Mouse (Mus musculus) left cerebral cortex, adult 11 months (tissue): Measurements from ENCODE around the gene Olfr1359.
A peak's percentile ranks its signal among the peaks of the same experiment; 100 is the strongest.
"Not testable (repeated sequence)": the region's sequence is repeated elsewhere in the genome, so short reads cannot be mapped to it uniquely, and the experiment has no call there.

Experiments
- DNase-seq: peaks from one replicate; pipeline ENCODE4 v3.0.0; 2022; ENCODE audit warnings: low spot score

Olfr1359 gene

DNA sequence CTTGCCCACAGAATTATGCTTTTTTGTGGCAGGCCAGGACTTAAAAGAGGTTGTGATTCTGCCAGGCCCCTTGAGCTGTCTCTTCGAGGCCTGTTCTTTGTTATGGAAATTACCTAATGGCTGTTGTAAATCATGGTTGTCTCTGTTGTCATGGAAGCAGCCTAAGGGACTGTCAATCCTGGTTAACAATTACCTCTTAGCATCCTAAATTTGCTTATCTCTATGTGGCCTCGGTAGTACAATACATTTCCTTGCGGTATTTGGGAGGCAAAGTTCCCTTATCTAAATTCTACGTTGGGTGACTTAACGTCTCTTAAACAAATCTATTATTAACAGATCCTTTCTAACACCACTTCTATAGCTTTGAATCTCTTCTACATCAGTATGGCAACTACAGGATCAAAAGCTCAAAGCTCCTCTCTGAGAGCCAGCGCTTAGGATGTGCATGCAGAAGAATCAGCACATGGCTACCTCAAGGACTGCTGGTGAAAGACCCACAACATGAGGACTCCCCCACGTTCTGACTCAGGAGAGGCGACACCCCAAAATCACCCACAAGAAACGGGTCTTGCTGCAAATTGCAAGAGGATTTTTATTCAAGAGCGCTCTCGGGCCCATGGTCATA, 30.1 kb downstream of the Olfr1359 start:
- DNase-seq, result no peak

DNA sequence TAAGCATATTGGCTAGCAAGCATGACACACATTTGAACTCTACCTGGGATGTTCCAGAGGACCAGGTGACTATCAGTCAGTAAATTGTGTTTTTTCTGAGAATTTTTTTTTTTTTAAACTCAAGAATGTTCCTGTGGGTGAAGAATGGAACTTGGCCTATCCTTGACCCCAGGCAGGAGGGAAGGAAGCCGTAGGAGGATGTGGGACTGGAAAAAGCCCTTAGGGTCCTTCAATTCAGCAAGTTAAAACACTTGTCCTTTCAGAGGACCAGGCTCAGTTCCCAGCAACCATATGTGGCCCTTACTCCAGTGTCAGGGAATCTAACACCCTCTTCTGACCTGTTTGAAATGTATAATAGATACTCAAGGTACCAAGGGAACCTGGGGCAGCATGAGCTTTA, 31.6 kb downstream of the Olfr1359 start:
- no peak for DNase-seq

- DNase-seq, result no peak
Measured at GRCm38 (mm10) chr13:21733466-21733865, 35.6 kb downstream of the Olfr1359 start.

DNA sequence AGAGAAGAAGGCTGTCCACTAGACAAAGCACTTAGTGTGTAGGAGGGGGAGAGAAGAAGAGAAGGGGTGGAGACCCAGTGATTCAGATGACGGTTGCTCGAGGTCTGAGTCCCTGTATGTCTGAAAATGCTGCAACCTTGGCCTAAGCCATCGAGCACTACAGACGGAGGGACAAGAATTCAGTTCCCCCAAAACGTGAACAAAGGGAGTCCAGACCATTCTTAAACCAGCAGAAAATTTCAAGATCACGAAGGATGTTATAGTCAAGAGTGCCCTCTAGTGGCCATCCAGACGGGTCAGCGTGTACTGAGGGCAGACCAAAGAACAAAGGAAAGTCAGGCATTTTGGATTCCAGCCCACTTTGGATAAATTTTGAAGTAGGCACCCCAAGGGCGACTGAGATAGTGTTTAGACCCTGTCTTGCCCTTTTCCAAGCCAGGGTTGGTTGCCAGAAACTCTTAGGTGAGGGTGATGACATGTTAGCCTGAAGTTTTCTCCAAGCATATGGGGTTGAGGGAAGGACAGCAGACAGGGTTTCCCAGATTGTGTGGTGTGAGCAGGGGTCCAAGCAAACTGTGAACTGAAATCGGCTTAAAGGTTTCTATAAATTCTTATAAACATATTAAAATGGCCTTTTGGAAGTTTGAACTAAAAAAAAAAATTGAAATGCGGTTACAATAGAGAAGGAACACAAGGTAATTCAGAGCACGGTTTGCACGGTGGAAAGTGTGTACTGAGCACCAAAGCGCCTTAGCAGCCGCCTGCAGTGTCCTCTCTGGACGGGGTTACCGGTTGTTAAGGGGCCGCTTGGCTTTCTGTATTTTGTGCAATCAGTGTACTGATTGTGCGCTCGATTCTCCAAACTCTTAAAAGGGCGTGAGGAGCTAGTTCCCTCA, 36.3 kb downstream of the Olfr1359 start:
- DNase-seq, result no peak

DNA sequence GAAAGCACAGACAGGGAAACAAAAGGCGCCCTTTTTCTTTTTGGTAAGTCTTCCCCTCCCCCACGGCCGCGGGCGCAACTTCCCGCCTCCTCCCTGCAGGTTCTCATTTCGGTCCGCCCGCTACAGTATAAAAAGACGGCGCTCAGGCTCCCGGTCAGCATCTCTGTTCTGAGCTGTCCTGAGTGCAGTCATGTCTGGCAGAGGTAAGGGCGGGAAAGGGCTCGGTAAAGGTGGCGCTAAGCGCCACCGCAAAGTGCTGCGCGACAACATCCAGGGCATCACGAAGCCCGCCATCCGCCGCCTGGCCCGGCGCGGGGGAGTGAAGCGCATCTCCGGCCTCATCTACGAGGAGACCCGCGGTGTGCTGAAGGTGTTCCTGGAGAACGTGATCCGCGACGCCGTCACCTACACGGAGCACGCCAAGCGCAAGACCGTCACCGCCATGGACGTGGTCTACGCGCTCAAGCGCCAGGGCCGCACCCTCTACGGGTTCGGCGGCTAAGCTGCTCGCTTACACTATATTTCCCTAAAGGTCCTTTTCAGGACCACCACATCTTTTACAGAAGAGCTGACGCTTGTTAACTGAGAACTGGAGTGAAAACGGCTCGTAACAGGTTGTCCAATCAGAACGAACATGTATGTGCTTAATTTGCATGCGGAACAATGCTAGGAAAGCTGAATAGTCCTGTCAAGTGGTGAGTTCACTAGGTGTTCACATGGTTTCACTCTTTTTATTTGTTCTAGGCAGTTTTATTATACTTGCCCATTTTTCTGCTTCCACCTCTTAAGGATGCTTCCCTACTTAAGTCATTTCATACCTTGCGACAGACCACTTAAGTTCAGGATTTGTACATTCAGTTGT, 37.2 kb downstream of the Olfr1359 start, which contains the start of gene Hist1h4j:
Gene Hist1h4j, plus strand, starts transcription at position 159 of the 862 bp plus-strand sequence.
- DNase-seq, result peak; percentile 77

DNA sequence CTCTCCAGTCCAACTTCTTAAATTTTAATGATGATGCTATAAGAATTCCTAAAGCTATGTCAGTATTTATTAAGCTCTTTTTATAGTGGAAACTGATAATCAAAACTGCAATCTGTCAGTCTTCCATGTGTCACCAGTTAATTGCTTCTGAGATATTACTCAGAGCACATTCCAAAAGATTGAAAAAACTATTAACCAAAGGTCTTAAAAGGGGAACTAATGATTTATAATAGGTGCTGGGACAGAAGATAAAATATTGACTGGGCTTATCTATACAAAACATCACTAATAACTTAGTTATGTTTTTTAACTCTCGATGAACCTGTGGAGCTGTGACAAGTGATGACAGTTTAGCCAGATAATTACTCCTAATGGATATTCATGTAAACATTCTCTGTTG, 47.1 kb downstream of the Olfr1359 start:
- no peak for DNase-seq

GRCm38 (mm10) chr13:21749387-21750158, 51.7 kb downstream of the Olfr1359 start:
- DNase-seq, result no peak

GRCm38 (mm10) chr13:21750159-21751017, 52.5 kb downstream of the Olfr1359 start, which contains the start of gene Hist1h4k:
Gene Hist1h4k, minus strand, starts transcription at chr13:21750505.
- peak; percentile 91 for DNase-seq

DNA sequence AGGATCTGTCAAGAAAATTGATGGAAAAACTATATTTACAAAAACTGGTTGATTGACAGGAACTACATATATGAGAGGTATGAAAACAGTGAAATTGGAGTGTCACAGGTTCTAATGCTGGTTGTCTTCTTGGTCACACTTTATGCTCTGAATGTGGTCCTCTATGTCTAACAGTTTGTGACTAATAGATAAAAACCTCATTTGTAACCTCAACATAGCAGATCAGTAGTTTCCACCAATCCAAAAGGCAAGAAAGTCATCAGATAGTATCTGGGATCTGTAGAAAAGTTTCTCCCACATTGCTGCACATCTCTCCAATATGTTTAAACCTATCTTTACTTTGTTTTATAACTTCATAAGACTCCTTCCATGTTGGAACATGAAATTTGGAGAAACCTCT, 53.5 kb downstream of the Olfr1359 start:
- no peak for DNase-seq

DNA sequence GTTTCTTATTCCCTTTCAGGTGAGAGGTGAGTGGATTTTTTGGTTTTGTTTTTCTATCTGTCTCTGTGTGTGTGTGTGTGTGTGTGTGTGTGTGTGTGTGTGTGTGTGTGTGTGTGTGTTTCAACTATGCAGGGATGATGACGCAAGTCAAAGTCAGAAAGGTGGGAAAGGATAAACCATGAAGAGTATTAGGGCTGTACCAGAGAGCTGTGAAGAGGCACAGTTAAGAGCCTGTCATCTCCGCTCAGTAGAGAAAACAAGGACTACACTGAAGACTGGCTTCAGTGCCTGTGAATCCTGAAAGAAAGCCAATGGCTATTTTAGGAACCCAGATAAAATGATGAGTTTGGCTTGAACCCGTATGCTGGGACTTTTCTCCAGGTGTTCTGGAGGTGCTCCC, 53.9 kb downstream of the Olfr1359 start:
- DNase-seq, result no peak

- DNase-seq, result no peak
Measured at GRCm38 (mm10) chr13:21752356-21752755, 54.4 kb downstream of the Olfr1359 start.

DNA sequence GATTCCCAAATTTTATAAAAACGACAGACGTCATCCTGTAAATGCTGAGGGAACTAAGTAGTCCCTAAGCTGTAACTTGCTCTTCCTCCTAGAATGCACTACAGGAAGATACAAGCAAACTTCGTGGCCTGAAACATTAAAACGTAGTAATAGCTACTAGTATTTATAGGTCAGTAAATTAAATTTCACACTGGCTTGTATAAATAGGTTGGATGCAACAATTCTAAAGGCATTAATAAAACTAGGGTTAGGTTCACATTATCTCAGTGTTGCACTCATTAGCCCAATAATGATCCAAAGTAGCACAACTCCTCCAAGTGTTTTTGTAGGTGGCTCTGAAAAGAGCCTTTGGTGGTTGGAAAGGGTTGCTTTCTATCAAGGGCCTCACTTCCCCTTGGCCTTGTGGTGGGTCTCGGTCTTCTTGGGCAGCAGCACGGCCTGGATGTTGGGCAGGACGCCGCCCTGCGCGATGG, 55.2 kb downstream of the Olfr1359 start:
- no peak for DNase-seq

- peak; percentile 88 for DNase-seq
Measured at GRCm38 (mm10) chr13:21753524-21754285, 55.8 kb downstream of the Olfr1359 start, which contains the start of the genes Hist1h2ak and Hist1h2bn. Gene Hist1h2ak, minus strand, starts transcription at chr13:21753827. Gene Hist1h2bn, plus strand, starts transcription at chr13:21754123.

DNA sequence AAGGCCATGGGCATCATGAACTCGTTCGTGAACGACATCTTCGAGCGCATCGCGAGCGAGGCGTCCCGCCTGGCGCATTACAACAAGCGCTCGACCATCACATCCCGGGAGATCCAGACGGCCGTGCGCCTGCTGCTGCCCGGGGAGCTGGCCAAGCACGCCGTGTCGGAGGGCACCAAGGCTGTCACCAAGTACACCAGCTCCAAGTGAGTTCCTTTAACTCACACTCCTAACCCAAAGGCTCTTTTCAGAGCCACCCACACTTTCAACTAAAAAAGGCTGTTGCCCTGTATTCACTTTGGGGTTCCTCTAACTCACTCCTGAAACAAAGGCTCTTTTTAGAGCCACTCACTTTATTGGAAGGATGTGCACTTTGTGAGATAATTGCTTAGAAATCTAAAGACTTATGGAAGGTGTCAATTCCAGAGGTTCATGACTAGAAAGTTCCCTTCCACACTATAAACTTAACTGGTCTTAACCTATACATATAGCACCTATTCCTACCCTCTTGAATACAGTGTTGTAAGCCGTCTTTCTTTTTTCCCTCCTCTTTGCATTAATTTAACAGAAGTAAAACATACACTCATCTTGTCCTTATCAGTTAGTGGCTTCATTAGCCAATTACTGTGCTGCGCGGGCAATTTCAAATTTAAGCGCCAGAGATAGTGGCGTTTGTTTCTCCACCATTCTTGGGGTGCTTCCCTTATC, 56.5 kb downstream of the Olfr1359 start:
- DNase-seq, result not testable (repeated sequence)

DNA sequence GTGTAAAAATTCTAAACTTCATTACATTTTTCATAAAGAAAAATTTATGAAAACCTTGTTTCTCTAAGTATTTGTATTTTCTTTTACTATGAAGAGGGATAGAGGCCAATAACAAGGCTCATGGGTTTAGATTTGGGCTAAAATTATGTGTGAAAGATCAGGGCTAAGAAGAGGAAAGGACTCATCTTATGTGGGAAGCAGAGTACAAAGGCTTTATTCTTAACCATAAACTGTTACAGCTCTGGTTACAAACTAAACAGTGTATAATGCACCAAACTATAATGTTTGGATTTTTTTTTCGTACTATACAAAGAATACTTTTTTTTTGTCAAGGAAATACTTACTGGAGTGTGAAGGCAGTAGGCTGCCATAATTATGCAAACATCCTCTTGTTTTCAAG, 57.8 kb downstream of the Olfr1359 start:
- no peak for DNase-seq
